Mouse (Mus musculus): ENCODE data around the gene Prcc.
"Not testable (repeated sequence)": the region's sequence is repeated elsewhere in the genome, so short reads cannot be mapped to it uniquely, and the experiment has no call there.

Gene Prcc

GRCm38 (mm10) chr3:87844981-87845380 lies 40.4 kb downstream of the Prcc start:
- DNase-seq (ENCODE audit: low spot score in 2 of 2), result no peak

GRCm38 (mm10) chr3:87840858-87841257 lies 44.5 kb downstream of the Prcc start:
- DNase-seq (ENCODE audit: low spot score in 2 of 2), result no peak

- peak in 1 of 2 experiments; percentile 51 for DNase-seq (ENCODE audit: low spot score in 2 of 2)
These were observed 46.8 kb downstream of the Prcc start for GRCm38 (mm10) chr3:87838622-87839021.

- no peak for DNase-seq (ENCODE audit: low spot score in 2 of 2)
These were observed 51.9 kb downstream of the Prcc start for GRCm38 (mm10) chr3:87833482-87833881.

DNA sequence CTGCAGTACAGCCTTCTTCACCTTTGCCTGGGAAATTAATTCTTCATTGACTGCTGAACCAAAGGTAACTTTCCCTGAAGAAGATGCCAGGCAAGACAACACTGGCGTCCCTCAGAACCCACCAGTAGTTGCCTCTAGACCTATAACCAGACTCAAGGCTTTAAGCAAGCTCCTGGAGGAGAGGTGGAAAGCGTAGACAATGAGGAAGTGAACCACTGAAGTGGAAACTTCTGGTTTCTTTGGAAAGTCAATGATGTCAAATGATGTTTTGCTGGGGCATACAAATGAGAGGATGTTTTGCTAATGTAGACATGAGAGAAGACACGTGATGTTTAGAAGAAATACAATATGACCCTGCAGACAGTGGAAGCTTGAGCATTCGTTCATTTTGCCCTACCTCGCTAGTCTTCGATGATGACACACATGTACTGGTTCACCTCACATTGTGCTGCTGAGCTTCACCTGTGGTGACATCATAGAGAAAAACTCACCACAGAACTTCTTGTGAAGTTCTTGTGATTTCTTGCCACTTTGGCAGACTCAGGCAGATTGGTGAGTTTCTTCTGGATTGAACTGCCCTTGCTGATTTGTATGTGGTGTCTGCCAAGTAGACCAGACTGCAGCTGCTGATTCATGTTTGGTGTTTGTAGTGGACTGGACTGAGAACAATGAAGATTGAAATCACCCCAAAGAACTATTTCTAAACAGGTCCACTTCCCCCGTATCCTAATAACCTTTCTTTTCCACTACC lies 53.1 kb downstream of the Prcc start:
- no peak for DNase-seq (ENCODE audit: low spot score in 2 of 2)

DNA sequence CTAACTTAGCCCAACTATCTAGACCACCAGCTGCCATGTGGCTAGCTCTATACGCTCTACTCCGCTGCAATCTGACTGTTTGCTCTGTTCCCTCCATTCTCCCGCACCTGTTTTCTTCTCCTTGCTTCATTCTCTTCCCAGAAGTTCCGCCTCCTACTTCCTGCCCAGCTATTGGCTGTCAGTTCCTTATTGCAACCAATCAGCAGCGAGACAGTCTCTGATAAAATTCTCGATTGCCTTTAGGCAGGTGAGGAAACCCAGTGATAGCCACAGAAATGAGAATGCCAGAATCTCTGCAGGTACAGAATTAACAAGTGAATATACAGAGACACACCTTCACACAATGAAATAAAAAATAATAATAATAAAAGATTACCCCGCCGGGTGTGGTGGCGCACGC lies 56.4 kb downstream of the Prcc start:
- DNase-seq (ENCODE audit: low spot score in 2 of 2), result no peak

DNA sequence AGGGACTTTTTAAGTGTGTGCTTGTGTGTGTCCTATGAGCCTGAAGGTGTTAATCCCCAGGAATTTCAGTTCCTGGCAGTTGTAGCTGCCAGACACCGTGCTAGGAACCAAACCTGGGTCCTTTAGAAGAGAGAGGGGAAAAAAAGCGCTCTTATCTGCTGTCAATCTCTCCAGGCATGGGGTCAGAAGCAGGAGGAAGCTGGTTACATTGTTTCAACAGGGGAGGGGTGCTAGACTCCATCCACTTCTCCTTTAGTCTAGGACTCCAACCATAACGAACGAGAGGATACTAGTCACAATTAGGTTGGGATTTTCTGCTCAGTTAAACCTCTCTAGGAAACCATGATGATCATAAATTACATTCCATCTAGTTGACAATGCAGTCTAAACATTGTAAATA lies 57.0 kb downstream of the Prcc start:
- DNase-seq (ENCODE audit: low spot score in 2 of 2), result no peak

DNA sequence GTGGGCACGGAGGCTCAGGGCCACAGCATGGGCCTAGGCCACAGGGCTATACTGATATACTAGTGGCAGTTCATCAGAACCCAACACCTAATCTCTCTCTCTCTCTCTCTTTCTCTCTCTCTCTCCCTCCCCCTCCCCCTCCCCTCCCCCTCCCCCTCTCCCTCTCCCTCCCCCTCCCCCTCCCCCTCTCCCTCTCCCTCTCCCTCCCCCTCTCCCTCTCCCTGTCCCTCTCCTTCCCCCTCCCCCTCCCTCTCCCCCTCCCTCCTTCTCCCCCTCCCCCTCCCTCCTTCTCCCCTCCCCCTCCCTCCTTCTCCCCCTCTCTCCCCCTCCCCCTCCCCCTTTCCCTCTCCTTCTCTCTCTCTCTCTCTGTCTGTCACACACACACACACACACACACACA lies 61.2 kb downstream of the Prcc start, which contains the start of gene Pear1:
TSS of gene Pear1 (minus strand) at position 101 of the 400 bp plus-strand sequence.
- DNase-seq (ENCODE audit: low spot score in 2 of 2), result not testable (repeated sequence)

DNA sequence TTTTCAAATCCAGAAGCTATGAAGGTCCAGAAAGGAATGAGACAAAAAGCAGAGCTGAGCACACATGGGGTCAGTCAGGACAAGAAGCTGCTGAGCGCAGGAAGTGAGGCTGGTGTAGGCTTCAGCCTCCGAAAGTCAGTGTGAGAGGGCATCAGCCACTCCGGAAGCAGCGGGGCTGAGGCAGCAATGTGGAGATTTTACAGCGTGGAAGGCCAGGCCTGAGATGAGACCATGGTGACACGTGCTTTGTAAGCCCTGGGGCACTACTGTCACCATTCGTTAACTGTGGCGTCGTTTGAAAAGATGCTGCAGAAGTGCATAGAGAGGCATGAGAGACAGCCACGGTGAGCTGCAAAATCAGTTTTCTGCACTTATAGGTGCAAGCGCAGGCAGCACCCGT lies 67.2 kb downstream of the Prcc start:
- DNase-seq (ENCODE audit: low spot score in 2 of 2), result no peak

- DNase-seq (ENCODE audit: low spot score in 2 of 2), result peak in 1 of 2 experiments; percentile 49
These were observed 68.7 kb downstream of the Prcc start for GRCm38 (mm10) chr3:87816646-87817093.

- no peak for DNase-seq (ENCODE audit: low spot score in 2 of 2)
These were observed 69.2 kb downstream of the Prcc start for GRCm38 (mm10) chr3:87816166-87816565.

- DNase-seq (ENCODE audit: low spot score in 2 of 2), result no peak
These were observed 72.5 kb downstream of the Prcc start for GRCm38 (mm10) chr3:87812873-87813272.

DNA sequence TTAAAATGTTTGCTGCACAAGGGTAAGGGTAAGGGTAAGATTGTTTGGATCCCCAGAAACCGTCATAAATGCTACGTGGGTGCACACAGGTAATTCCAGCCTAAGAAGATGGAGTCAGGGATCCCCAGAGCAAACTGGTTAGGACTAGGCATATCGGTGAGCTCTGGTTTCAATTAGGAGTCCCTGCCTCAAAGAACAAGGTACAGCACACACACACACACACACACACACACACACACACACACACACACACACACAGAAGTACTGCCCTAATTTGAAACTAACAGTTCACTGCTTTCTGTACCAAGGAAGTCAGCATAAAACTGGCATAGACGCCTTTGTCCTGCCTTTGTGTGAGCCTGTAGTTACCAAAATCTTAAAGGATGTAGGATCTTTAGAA lies 73.0 kb downstream of the Prcc start:
- DNase-seq (ENCODE audit: low spot score in 2 of 2), result no peak

- no peak for DNase-seq (ENCODE audit: low spot score in 2 of 2)
These were observed 74.1 kb downstream of the Prcc start for GRCm38 (mm10) chr3:87811297-87811696.

DNA sequence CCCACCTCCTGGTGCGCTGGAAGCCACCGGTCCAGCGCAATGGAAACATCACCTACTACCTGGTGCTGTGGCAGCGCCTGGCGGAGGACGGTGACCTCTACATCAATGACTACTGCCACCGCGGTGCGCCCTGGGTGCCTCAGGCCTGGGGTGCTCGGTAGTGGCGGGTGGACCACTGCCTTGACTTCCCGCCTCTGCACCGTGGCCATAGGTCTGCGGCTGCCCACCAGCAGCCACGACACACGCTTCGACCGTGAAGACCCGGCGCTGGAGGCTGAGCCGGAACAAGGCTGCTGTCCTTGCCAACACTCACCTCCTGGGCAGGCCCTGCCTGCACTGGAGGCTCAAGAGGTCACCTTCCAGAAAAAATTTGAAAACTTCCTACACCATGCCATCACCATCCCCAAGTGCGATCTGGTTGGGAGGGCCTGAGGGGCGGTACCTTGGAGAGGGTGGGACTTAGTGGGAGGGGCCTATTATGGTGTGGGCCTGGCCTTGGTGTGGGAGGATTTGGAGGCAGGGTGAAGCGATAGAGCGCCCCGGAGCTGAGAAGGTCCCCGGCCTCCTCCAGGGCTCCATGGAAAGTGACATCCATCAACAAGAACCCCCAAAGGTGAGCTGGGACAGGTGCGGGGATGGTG lies 76.0 kb downstream of the Prcc start:
- DNase-seq (ENCODE audit: low spot score in 2 of 2), result no peak

Measured in frontal cortex, postnatal 10 days (tissue).